Mouse (Mus musculus): ENCODE measurements around the gene Ftsj3. TPM values are rescaled to one million over a fixed set of nuclear protein-coding genes. Genes with fewer than 3 reads are reported as not detected.
A peak's percentile ranks its signal among the peaks of the same experiment; 100 is the strongest.
"Not testable (repeated sequence)": the region's sequence is repeated elsewhere in the genome, so short reads cannot be mapped to it uniquely, and the experiment has no call there.

Gene Ftsj3
- polyA plus RNA-seq, 1 experiment from 2014 or later: 37.4 TPM

DNA sequence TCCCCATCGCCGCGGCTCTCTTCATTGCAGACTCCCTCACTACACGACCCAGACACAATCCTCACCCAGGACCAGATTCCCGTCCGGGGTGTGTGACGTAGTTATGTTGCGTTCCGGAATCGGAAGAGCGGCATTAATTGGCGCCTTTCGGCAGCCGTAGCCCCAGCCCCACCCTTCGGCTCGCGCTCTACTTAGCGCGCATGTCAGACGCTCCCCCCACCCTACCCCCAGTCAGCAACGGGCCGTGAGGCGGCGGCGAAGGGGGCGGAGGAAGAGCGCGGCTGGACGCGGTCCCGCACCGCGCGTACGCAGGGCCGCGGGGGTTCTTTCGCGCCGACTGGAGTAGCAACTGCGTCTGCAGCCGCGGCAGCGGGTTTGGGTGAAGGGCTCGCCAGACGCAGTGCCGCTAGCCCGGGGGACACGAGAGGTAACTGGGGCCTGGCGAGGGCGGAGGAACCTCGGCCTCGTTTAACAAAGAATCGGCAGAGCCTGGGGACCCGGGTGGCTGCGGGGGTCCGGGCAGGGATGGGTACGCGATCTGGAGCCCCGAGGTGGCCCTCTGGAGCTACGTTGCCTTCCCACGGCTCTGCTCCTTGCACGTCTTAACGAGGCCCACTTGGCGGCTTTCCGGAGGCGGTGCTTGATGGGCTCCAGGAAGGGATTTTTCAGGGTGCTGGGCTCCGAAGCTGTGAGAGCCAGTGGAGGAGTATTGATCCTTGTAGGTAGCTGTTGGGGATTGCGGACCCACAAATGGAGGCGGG, 39.0 kb downstream of the Ftsj3 start, which contains the start of gene Ddx42:
Gene Ddx42, plus strand, starts transcription at position 197 of the 761 bp plus-strand sequence.
- H3K9ac ChIP-seq: peak within 1 kb of the TSS; percentile 97
- H3K36me3 ChIP-seq: peaks cover 13% of the 10 kb centered on the region
- H3K27ac ChIP-seq: peak within 1 kb of the TSS; percentile 94
- H3K4me3 ChIP-seq: peak within 1 kb of the TSS; percentile 96
- no peaks in the 10 kb centered on the region for H3K9me3 ChIP-seq
- peaks cover 47% of the 10 kb centered on the region for H3K4me1 ChIP-seq (replicated peaks)
- peak within 1 kb of the TSS; percentile 72 for H3K4me2 ChIP-seq
- ATAC-seq (ENCODE audit: low FRiP score): peak; percentile 97
- under 1% methylated on average over 69 of the region's 70 CpGs for WGBS
- no peaks in the 10 kb centered on the region for H3K27me3 ChIP-seq

DNA sequence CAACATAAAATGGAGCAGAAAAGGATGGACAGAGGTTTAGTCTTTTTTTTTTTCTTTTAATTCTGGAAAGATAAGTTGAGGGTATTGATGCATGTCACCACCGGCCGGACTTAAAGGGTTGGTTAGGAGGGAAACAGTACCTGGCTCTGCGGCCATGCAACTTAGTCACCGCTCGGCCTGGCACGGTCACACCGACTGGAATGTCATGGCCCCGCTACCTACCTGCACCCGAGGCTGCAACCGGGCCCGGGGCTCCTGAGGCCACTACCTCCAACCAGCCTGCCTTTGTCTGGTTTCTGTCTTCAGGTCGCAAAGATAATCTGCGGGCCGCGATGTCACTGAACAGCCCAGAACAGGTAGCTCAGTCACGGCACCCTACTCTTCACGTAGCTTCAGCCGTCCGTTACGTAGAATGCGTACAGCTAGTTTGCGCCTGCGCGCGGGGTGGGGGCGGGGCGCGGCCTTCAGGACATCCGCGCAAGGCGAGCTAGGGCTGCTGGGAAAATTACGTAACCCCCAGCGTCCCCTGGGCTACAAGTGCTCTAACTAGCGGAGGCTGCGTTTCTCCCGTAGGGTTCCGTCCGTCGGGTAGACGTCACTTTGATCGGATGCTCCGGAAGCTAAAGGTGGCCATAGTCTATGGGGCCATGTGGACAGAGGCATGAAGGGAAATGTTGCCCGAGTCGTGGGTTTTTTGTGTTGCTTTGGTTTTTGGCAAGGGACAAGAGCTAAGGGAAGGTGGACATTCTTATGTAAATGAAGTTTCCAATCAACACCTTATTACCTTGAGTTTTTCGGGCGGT, 39.8 kb downstream of the Ftsj3 start, which contains the start of gene Ccdc47:
Gene Ccdc47, minus strand, starts transcription at position 418 of the 803 bp plus-strand sequence.
- WGBS: under 1% methylated on average over 46 of the region's 46 CpGs
- ATAC-seq (ENCODE audit: low FRiP score): peak; percentile 99
- Histone ChIP-seq H3K4me3 (peak within 1 kb of the TSS; percentile 96), H3K36me3 (peaks cover 20% of the 10 kb centered on the region), H3K9me3 (no peaks in the 10 kb centered on the region), H3K27ac (peak within 1 kb of the TSS; percentile 94), H3K27me3 (no peaks in the 10 kb centered on the region), H3K4me1 (replicated peaks) (peaks cover 46% of the 10 kb centered on the region), H3K4me2 (peak within 1 kb of the TSS; percentile 72), H3K9ac (peak within 1 kb of the TSS; percentile 97)

DNA sequence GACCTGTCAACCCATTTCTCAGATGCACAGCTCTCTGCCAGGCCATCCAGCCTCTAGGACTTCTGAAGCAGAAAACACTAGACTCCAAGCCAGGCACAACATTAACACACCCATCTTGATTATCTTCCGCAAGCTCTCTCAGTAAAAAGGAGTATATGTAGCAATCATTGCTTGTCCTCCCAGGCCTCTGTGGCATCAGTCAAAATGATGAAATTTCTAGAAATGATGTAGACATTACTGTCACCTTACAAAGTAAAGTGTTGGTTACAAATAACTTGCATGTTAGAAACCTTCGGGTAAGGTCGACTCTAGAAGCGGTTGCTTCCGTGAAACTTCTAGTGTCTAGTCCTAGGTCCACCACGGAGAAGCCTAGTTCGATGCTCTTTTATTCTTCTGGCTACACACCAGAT, 40.4 kb downstream of the Ftsj3 start:
- ATAC-seq (ENCODE audit: low FRiP score): no peak
- H3K27ac ChIP-seq: peak overlapping the region; percentile 94; the same call in 1 of the 2 replicates
- 31% methylated on average over 7 of the region's 7 CpGs for WGBS

DNA sequence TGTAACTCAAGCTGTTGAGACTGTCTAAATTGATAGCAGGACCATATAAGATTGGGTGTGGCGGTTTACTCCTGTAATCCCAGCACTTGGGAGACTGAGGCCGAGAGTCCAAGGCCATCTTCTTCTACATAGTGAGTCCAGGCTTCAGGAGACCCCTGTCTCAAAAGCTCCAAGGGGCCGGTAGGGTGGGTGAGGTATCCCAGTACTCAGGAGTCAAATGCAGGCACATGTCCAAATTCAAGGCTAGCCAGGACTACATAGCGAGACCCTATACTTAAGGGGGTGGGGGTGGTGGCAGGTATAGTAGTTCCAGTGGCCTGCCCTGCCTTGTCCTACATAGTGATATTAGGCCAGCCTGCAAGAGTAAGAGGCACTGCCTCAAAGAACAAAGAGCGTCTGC, 41.0 kb downstream of the Ftsj3 start:
- WGBS: 92% methylated on average over 5 of the region's 5 CpGs
- Histone ChIP-seq H3K4me2 (peak overlapping the region; percentile 68), H3K9me3 (no peaks in the 10 kb centered on the region), H3K4me3 (peak overlapping the region; percentile 96), H3K27ac (no peak overlapping the region), H3K9ac (peak overlapping the region; percentile 97; the same call in 1 of the 2 replicates), H3K4me1 (replicated peaks) (peaks cover 35% of the 10 kb centered on the region), H3K36me3 (peaks cover 32% of the 10 kb centered on the region), H3K27me3 (no peaks in the 10 kb centered on the region)
- no peak for ATAC-seq (ENCODE audit: low FRiP score)

More for the DNA sequence above, 40.4 kb downstream of the Ftsj3 start:
- Histone ChIP-seq H3K27me3 (no peaks in the 10 kb centered on the region), H3K9ac (peak overlapping the region; percentile 97), H3K36me3 (peaks cover 26% of the 10 kb centered on the region), H3K4me3 (peak overlapping the region; percentile 96), H3K4me1 (replicated peaks) (peaks cover 41% of the 10 kb centered on the region), H3K9me3 (no peaks in the 10 kb centered on the region), H3K4me2 (peak overlapping the region; percentile 68)

DNA sequence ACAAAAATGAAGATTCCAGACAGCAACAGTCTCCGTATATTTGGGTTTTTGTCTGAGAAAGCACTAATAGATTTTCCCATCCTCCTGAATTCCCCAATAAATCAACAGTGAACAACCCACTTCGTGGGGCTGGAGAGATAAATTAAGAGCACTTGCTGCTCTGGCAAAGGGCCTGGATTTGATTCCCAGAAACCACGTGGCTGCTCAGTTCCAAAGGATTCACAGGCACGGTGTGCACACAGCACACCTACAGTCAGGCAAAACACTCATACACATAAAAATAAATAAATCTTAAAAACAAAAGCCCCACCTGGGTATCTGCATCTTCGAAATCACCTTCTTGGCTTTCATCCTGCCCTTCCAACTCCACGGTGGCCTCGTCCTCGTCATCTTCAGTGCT, 43.1 kb downstream of the Ftsj3 start:
- Histone ChIP-seq H3K9ac (0 out of 2 replicates have a peak overlapping the region, but pooled peaks have one; percentile 2), H3K36me3 (peaks cover 52% of the 10 kb centered on the region)
- no peak for ATAC-seq (ENCODE audit: low FRiP score)

DNA sequence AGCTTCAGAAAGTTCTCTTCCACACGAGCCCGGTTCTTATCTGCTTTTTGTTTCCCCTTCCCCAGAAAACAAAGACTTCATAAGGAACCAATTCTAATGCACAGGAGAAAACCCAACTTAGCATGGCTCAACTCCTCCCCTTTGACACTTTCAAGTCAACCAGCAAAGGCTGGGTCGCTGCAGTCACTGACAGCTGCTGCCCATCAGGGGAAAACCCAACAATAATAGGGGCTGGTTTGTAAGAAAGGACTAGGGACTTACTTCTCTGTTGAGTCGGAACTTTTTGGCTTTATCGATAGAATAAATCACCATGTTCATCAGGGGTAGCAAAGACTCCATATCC, 53.8 kb downstream of the Ftsj3 start, which contains the start of gene Strada:
Gene Strada, minus strand, starts transcription at position 46 of the 343 bp plus-strand sequence.
- Histone ChIP-seq H3K4me2 (no peak within 1 kb of the TSS), H3K9me3 (no peaks in the 10 kb centered on the region), H3K4me3 (no peak within 1 kb of the TSS), H3K27ac (no peak within 1 kb of the TSS), H3K36me3 (peaks cover 88% of the 10 kb centered on the region), H3K27me3 (no peaks in the 10 kb centered on the region), H3K4me1 (replicated peaks) (no peaks in the 10 kb centered on the region), H3K9ac (no peak within 1 kb of the TSS)
- ATAC-seq (ENCODE audit: low FRiP score): no peak
- WGBS: 82% methylated on average over 5 of the region's 5 CpGs

More for the DNA sequence above, 43.1 kb downstream of the Ftsj3 start:
- H3K27ac ChIP-seq: no peak overlapping the region
- WGBS: 94% methylated on average over 8 of the region's 8 CpGs
- H3K4me1 ChIP-seq (replicated peaks): peaks cover 18% of the 10 kb centered on the region
- H3K27me3 ChIP-seq: no peaks in the 10 kb centered on the region
- no peaks in the 10 kb centered on the region for H3K9me3 ChIP-seq
- H3K4me3 ChIP-seq: no peak overlapping the region
- H3K4me2 ChIP-seq: no peak overlapping the region

DNA sequence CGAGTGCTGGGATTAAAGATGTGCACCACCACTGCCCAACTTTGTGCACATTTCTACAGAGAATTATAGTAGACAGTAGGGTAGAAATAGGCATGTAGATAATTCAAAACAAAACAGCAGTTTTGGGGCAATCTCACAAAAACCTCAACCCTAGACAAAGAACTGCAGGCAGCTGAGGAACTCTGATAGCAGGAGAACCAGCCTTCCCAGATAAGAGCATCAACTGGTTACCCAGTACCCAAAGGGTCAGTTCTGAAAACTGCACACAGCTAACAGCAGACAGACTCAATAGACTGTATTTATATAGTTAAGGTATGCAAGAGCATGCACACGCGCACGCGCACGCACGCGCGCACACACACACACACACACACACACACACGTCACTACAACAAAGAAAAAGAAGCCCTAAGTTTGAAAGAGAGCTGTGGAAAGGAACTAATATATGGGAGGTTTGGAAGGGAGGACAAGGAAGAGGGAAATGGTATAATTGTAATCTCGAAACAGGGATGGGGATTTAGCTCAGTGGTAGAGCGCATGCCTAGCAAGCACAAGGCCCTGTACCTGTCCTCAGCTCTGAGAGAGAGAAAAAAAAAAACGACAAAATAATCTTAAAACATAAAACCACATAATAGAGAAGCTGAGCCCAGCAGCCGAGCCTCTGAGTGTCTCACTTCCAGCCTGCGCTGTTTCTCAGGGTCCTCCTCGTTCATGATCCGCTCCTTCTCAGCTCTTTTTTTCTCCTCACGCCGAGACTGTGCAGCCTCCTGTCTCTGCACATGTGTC, 54.3 kb downstream of the Ftsj3 start:
- no peak for ATAC-seq (ENCODE audit: low FRiP score)
- Histone ChIP-seq H3K9ac (no peak overlapping the region), H3K4me3 (no peak overlapping the region), H3K4me1 (replicated peaks) (no peaks in the 10 kb centered on the region), H3K4me2 (no peak overlapping the region), H3K27ac (no peak overlapping the region), H3K36me3 (peaks cover 86% of the 10 kb centered on the region), H3K27me3 (no peaks in the 10 kb centered on the region), H3K9me3 (no peaks in the 10 kb centered on the region)
- 94% methylated on average over 19 of the region's 19 CpGs for WGBS

DNA sequence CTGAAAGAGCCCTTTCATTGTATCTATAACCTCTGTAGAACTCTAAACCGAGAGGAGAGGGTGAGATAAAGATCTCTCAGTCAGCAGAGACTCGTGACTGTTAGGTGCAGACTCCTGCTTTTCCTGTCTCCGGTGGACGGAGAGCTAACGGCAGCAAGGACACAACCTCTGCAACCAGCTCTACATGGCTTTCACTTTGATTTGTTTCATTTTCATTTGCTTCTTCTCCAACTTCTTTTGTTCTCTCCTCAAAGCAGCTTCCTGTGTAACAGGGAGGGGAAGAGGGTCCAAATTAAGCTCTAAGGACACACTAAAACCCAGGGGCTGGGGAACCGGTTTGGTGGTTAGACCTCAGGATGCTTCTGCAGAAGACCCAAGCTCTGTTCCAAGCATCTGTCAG, 55.1 kb downstream of the Ftsj3 start:
- H3K36me3 ChIP-seq: peaks cover 83% of the 10 kb centered on the region

DNA sequence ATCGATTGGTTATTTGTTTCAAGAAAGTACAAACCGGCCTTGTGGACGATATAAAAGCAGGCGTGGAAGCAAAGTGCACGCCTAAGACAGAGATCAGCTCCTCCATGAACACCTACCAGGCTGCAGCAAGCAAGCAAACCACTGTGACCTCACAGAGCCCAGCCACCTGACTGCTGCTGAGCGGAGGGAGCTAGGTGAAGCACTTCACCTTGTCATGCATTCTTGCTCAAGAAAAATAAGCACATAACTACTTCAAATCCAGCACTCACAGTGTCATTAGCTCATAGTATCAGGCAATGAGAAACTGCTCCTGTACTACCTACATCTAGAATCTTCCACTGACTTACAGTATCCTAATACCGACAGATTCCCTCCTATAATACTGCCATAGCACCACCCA, 55.9 kb downstream of the Ftsj3 start:
- not testable (repeated sequence) for H3K9me3 ChIP-seq; H3K27ac ChIP-seq; H3K4me1 ChIP-seq (replicated peaks); H3K4me2 ChIP-seq; H3K9ac ChIP-seq; H3K27me3 ChIP-seq; H3K4me3 ChIP-seq; ATAC-seq (ENCODE audit: low FRiP score)
- WGBS: 97% methylated on average over 7 of the region's 7 CpGs
- H3K36me3 ChIP-seq: peaks cover 76% of the 10 kb centered on the region

More for the DNA sequence above, 55.1 kb downstream of the Ftsj3 start:
- ATAC-seq (ENCODE audit: low FRiP score): no peak
- 90% methylated on average over 6 of the region's 6 CpGs for WGBS
- Histone ChIP-seq H3K4me1 (replicated peaks) (no peaks in the 10 kb centered on the region), H3K4me2 (no peak overlapping the region), H3K27me3 (no peaks in the 10 kb centered on the region), H3K4me3 (no peak overlapping the region), H3K9me3 (no peaks in the 10 kb centered on the region), H3K27ac (no peak overlapping the region), H3K9ac (no peak overlapping the region)
